ENCODE assay signal across 24 mouse cellular contexts in the genomic region with DNA sequence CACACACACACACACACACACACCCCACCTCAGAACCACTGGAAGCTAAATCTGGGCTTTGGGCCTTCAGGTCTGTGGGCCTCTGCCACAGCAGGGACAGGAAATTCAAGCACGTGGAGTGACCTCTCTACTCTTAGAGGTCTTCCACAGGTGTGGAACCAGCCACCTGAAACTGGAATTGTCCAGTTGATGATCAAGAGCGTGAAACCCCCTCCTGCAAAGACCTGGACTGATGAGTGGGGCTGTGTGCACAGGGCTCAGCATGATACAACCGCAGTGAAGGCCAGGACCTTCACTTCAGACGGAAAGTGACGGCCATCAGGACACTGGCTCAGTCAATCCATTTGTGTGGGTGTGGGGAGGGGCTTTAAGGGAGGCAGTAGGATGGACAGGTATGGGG.
"Had no signal": no experiment of that assay in that cellular context is flagged by ENCODE, and none has a peak within 500 bp of the region (broad histone marks: within the 10 kb centered on the region; RNA-seq: fewer than 3 reads in every experiment).

No protein-coding gene starts in this region.

- H3K4me2 ChIP-seq: heart, embryonic 12.5 days; hindbrain, embryonic 12.5 days; kidney, embryonic 15.5 days; limb, embryonic 13.5 days; limb, embryonic 15.5 days; liver, embryonic 12.5 days had no signal

- DNase-seq: gastrocnemius, adult 2 months; gastrocnemius, postnatal 10 days; gastrocnemius, postnatal 25 days; heart, postnatal 10 days; heart, postnatal 36 days; kidney, adult 11 months; kidney, adult 2 months; kidney, adult 9 months; kidney, postnatal 14 days; kidney, postnatal 36 days; layer of hippocampus, adult 9-11 months; layer of hippocampus, postnatal 36 days; left cerebral cortex, postnatal 4 days had no signal

- H3K4me3 ChIP-seq: gastrocnemius, adult 2 months; heart, embryonic 10.5 days; heart, embryonic 12.5 days; hindbrain, embryonic 12.5 days; kidney, embryonic 15.5 days; limb, embryonic 13.5 days; limb, embryonic 15.5 days; liver, embryonic 12.5 days had no signal

- H3K27ac ChIP-seq: gastrocnemius, adult 2 months; hindbrain, embryonic 12.5 days; hindbrain, postnatal 0 days; kidney, embryonic 15.5 days; kidney, postnatal 0 days; limb, embryonic 13.5 days; limb, embryonic 15.5 days; liver, embryonic 12.5 days; liver, embryonic 14.5 days had no signal

- H3K36me3 ChIP-seq: heart, embryonic 10.5 days; heart, embryonic 12.5 days; hindbrain, embryonic 12.5 days; kidney, embryonic 15.5 days; limb, embryonic 13.5 days; limb, embryonic 15.5 days; liver, embryonic 12.5 days had no signal

- H3K9ac ChIP-seq: heart, embryonic 12.5 days; hindbrain, embryonic 12.5 days; kidney, embryonic 15.5 days; limb, embryonic 13.5 days; limb, embryonic 15.5 days; liver, embryonic 12.5 days; liver, embryonic 14.5 days had no signal

- H3K27me3 ChIP-seq: heart, embryonic 12.5 days; kidney, embryonic 15.5 days; limb, embryonic 13.5 days; limb, embryonic 15.5 days; liver, embryonic 12.5 days had no signal

- ATAC-seq: hindbrain, postnatal 0 days; intestine, embryonic 16.5 days; liver, embryonic 12.5 days had no signal

- H3K9me3 ChIP-seq: heart, embryonic 10.5 days; heart, embryonic 12.5 days; hindbrain, embryonic 12.5 days; kidney, embryonic 15.5 days; limb, embryonic 13.5 days; limb, embryonic 15.5 days; liver, embryonic 12.5 days had no signal
